Mouse (Mus musculus) frontal cortex, postnatal 25 days (tissue): ENCODE measurements around the gene Togaram1.

Experiments used
- DNase-seq, 2 experiments: peaks; one replicate each; pipeline ENCODE4 v3.0.0; 2022; ENCODE audit warnings: low spot score in 2 of 2

The Togaram1 gene

DNA sequence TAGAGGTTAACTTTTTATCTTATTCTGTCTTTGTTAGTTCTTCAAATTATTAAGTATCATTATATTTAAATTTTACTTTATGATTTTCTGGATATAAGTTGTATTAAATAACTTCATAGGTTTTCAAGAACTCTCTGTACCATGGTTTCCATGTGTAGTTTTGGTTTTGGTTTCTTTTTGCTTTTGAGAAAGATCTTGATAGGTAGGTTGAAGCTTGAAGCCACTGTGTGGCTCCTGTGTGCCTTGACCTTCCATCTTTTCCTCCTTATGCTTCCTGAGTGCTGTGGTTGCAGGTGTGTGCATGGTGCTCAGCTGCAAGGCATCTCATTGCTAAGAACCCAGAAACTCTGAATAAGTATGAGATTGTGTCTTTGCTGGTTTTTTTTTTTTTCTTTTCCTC, 83.2 kb downstream of the Togaram1 start:
- no peak for DNase-seq

DNA sequence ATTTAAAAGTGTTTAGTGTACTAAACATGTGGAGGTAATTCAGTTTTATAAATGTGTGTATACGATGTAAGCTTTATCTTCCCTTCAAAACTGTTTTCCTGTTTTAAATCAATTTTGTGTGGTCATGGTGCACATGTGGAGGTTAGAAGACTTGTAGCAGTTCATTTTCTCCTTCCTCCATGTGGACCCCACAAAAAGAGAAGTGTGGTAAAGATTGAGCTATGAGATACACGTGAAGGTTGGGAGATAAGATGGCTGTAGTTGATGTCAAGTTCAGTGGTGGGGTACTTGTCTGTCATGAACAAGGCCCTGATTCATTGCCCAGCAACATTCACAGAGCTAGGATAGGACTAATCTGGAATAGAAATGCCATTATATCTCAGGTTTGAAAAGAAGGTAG, 92.6 kb downstream of the Togaram1 start:
- DNase-seq = no peak

DNA sequence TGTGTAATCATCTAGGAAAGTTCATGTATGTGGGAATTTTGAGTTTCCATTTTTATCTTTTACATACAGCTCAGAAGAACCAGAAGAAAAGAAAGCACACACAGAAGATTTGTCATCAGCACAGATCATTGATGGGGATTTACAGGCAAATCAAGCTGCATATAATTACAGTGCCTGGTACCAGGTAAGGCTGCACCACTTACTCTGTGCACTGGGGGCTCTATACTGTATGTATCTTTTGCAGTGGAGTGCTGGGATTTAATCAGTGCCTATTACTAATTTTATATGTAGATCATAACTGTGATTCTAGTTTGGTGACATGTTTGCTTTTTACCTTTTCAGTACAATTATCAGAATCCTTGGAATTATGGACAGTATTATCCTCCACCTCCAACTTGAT, 95.5 kb downstream of the Togaram1 start:
- DNase-seq = no peak

DNA sequence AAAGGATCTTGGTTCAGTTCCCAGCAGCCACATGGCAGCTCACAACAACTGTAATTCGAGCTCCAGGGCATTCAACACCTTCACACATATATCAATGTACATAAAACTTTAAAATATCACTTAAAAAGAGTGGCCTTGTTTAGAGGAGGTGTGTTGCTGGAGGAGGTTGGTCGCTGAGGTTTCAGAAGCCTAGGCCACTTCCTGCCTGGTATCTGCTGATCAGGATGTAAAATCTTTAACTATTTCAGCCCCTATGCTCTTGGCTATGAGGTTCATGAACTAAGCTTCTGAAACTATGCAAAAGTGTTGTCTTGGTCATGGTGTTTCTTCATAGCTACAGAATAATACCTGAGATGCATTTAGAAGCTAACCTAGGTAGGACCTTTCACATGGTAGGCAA, 99.6 kb downstream of the Togaram1 start:
- no peak for DNase-seq

DNA sequence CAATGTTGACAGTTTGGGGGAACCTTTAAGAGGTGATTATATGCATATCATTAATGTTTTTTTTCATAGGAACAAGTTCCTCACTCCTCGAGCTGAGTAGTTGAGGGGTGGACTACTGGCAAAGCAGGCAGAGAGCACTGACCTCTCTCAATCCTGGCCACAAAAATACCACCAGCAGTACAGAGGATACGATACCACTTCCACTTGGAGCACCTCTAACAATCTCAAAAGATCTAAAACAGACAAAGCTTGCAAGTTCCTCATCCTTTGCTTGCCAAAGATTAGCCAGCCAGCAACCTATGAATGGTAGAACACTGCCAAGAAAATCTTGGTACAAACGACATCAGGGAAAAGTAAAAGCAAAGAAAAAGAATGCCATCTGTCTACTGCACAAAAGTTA, 100.6 kb downstream of the Togaram1 start:
- no peak for DNase-seq

DNA sequence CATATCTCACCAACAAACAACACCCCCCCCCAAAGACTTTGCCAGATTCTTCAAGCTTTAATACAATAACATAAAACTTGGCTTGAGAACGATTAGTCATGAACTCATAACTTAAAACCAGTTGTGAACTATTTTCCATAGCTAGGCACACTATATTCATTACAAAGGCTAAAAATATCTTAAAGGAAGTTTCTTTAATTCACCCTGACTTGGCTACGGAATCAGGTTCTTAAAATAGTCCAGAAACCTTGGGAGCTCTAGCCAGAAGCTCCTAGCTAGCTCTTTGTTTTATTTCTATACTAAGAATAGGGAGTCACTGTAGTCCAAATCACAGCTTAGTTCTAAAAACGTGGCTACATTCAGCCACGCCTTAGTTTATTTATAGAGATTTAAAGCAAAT, 102.8 kb downstream of the Togaram1 start:
- no peak for DNase-seq
